Mouse (Mus musculus) gastrocnemius, postnatal 36 days (tissue): ENCODE results near the gene Pth. TPM values are rescaled to one million over a fixed set of nuclear protein-coding genes. Genes with fewer than 3 reads are reported as not detected.

ENCODE experiments used
- DNase-seq, 2 experiments: peaks; one replicate each; pipeline ENCODE4 v3.0.0; 2022
- intact Hi-C: fragments of 180-260 bp; cut with DNase I; formaldehyde crosslinking; loops from one replicate; pipeline ENCODE4 v1.15.1; 2025
- long read RNA-seq, 2 experiments: library from polyadenylated mRNA; stranded (forward); transcript quantifications; one replicate each; pipeline ENCODE4 v2.0.0; 2021
- total RNA-seq, 2 experiments: library from RNA; stranded (reverse); gene quantifications; 2 replicates each; pipeline ENCODE4 v1.2.3; 2021

The Pth gene
- not detected for total RNA-seq
- long read RNA-seq, experiment 1 = 0 reads
- long read RNA-seq, experiment 2 = 0 reads

DNA sequence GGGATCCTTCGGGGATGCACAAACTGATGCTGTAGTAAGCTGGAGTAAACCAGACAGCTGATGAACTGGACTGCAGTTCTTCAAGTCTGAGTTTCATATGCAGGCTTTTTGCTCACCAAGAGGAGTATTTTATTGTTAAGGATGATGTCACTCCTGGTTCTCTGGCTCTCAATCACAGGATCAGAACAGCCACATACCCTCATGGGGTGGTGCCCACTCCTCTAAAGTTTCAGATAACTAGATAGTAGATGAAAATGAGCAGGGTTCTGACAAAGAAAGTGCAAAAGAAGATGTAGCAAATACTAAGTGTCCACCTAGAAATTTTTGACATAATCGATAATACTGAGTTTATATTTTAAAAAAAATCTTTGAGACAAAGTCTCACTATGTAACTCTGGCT is at the start of gene Pth:
TSS of gene Pth (minus strand) at position 101 of the 400 bp plus-strand sequence.
- intact Hi-C loops = no loop called here
- DNase-seq = no peak

GRCm38 (mm10) chr7:113436312-113436711 is 47.9 kb upstream of the Pth start:
- DNase-seq = no peak
- intact Hi-C loops = no loop called here

DNA sequence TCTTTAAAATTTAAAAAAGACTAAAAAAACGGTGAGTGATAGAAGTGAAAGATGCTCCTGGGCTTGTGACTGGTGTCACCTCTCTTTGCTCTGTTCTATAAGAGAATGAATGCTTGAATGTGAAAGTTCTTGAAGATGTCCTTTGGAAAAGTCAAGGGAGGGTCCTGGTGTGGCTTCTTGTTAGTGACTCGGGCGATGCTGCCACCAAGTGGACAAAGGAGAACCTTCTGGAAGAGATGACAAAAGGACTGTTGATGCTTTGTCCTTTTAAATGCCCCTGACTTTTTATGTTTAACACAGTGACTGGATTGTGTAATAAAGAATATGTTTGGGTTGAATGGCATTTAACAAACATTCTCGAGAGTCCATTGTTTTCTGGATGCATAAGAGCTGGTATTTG is 45.9 kb upstream of the Pth start:
- intact Hi-C loops = no loop called here
- no peak for DNase-seq

GRCm38 (mm10) chr7:113433451-113433850 is 45.1 kb upstream of the Pth start:
- intact Hi-C loops = no loop called here

GRCm38 (mm10) chr7:113432891-113433290 is 44.5 kb upstream of the Pth start:
- intact Hi-C loops = no loop called here
- DNase-seq = no peak

More at GRCm38 (mm10) chr7:113433451-113433850, 45.1 kb upstream of the Pth start:
- no peak for DNase-seq

- DNase-seq = no peak
- intact Hi-C loops = no loop called here
These were observed 32.4 kb upstream of the Pth start for GRCm38 (mm10) chr7:113420771-113421170.

DNA sequence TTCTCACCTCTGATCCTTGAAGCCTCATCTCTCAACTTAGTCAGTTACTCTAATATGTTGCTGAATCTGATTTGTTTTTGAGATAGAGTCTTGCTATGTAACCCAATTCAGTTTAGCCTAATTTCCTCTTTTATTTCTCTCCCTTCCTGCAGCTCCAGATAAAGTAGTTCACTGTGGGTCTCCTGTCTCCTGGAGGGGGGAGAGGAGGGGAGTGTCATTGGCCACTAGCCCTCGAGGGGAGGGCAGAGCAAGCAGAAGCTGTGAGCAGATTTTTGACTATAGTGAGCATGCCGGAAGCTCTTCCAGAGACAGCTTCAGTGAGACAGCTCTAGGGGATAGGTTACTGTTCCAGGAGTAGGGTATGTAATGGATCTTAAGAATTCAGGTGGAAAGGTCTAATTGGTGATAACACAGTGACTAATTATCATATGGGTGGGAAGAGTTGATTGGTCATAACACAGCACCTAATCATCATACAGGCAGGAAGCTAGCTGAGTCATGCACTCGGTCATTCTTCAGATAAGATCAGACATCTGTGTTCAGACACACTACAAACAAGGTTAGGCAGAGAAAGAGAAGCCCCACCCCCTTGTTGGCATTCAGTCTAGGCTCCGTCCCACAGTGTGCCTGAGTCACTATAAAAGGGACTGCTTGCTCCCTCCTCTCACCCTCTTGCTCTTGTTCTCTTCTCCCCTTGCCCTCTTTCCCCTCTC is 30.9 kb upstream of the Pth start:
- intact Hi-C loops = no loop called here
- no peak for DNase-seq

DNA sequence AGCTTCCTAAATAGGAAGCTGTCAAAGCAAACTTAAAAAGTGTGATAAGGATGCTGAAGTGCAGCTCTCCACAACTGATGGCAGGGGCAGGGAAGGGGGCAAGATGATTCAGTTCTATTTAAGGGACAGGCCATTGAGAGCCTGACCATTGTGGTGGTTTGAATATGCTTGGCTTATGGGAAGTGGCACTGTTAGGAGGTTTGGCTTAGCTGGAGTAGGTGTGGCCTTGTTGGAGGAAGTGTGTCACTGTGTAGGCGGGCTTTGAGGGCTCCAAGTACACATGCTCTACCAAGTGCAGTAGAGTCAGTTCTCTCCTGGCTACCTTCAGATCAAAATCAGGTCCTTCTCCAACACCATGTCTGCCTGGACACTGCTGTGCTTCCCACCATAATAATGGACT is 28.2 kb upstream of the Pth start:
- intact Hi-C loops = no loop called here
- DNase-seq = no peak

DNA sequence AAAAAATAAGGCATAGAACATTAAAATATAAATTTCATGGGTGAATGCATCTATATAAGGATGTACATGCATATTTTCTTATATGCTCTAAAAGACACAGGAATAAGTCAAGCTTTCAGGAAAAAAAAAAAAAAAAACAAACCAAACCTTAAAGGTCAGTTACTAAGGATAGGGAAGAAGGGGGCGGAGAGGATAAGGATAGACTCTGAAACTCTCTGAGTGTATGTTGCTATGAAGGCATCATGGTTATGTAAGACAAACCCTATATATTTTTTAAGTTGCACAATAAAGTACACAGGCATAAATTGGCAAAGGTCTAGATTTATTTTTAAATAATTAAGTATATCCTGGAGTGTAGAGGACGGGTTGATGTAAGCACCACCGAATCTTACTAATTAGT is 26.9 kb upstream of the Pth start:
- no peak for DNase-seq
- intact Hi-C loops = no loop called here

GRCm38 (mm10) chr7:113408712-113409111 is 20.3 kb upstream of the Pth start:
- no peak for DNase-seq
- intact Hi-C loops = no loop called here

DNA sequence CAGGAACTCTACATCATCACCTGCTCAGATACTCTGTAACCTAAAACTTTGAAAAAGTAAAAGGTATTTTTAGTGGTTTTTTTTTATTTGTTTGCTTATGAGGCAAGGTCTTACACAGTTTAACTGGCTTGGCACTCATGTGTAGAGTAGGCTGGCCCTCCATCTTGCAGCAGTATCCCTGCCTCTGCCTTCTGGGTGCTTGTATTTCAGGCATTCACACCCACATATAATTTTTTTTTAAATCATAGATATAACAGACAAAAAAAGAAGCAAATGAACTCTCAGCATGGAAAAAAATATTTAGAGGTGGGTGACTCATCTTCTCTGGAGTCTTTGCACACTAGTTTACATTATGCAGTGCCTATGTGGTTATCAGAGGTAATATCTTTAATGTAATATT is 9.7 kb upstream of the Pth start:
- no peak for DNase-seq
- intact Hi-C loops = no loop called here

DNA sequence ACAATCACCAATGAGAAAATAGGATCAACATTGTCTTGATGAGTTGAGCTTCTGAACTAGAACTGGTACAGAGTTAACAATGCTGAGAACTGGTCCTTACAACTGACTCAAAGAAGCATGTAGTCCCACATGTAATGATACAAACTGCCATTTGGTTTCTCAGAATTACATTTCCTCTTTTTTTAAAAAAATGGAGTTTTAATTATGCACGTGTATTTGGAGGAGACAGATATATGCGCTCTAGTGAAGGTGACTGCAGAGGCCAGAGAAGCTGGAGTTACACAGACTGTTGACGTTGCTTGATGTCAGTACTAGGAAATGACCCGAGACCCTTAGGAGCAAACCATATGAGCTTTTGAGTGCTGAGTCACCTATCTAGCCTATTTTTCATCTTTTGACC is 8.3 kb upstream of the Pth start:
- intact Hi-C loops = no loop called here

DNA sequence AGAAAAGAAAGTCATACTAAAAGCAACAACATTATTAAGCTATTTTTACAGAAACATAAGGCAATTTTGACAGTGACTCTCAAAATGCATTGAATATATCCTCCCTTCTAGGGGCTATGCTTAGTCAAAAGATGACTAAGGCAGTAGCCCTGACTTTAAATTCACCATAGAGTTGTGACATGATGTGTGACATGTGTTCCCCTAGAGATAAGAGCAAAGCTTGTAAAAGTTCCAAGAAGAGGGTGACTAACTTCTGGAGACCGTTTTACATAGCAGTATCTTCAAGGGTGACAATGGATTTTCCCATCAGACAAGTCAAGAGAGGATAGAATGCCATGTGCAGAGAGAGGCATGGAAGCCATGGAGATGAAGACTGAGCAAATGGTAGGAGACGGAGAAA is 3.2 kb upstream of the Pth start:
- intact Hi-C loops = no loop called here
- DNase-seq = no peak

More for the DNA sequence above, 8.3 kb upstream of the Pth start:
- no peak for DNase-seq

DNA sequence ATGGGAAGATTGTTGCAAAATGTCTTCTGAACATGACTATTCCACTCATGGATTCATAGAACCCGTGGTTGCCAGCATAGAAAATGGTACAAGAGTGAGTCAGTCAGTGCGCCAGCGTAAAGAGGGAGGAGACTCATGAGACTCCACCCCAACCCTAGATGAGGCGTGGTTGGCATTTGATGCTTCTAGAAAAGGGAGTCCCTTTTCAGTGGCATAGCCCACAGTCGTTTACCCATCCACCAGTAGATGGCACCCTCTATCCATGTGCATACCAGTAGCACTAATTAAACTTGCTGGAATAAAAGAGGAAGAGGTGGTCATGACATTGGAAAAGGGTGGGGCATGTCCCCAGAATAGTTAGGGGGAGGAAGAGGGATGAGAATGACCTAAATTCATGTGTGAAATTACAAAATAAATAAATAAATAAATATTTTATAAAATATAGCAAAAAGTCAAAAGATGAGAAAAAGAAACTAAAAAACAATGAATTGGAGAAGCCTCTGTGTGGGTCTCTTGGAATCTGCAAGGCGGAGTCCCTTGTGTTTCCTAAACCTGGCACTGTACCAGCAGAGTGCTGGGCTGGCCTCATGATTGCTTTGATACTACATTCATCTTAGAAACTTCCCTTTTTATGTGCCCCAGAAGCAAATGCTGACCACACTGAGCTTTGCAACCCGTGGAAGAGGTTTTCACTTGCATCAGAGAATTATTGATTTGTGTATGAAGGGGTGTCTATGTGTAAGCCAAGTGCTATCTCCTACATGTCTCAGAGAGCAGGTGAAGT is 10.3 kb downstream of the Pth start:
- intact Hi-C loops = loop anchor here (2.0 to 10.0 kb wide), 2 partner anchors 217 to 647 kb away; no protein-coding TSS in a partner anchor
- DNase-seq = peak; percentile 27 to 54

DNA sequence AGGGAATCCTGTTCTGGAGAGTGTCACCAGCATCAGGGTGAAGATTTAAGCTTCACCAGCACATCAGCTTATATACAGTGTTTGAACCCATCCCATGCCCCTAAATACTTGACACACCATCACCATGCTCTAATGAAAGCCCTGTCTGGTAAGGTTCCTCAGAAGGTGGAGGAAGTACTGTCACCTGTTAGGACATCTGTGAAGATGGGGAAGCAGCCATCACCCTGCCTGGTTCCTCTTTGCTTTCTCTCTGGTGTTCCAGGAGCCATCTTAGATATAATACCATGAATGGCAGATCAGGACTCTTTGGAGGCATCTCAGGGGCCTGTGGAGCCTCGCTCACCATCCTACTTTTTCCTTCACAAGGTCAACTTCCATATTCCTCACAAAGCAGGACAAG is 15.7 kb downstream of the Pth start:
- DNase-seq = no peak
- intact Hi-C loops = loop anchor here (10.0 kb wide), 1 partner anchor 652 kb away; no protein-coding TSS in a partner anchor

GRCm38 (mm10) chr7:113369620-113370340 is 18.6 kb downstream of the Pth start:
- intact Hi-C loops = loop anchor here (10.0 kb wide), 1 partner anchor 655 kb away; no protein-coding TSS in a partner anchor
- DNase-seq = peak in 1 of 2 experiments; percentile 41

DNA sequence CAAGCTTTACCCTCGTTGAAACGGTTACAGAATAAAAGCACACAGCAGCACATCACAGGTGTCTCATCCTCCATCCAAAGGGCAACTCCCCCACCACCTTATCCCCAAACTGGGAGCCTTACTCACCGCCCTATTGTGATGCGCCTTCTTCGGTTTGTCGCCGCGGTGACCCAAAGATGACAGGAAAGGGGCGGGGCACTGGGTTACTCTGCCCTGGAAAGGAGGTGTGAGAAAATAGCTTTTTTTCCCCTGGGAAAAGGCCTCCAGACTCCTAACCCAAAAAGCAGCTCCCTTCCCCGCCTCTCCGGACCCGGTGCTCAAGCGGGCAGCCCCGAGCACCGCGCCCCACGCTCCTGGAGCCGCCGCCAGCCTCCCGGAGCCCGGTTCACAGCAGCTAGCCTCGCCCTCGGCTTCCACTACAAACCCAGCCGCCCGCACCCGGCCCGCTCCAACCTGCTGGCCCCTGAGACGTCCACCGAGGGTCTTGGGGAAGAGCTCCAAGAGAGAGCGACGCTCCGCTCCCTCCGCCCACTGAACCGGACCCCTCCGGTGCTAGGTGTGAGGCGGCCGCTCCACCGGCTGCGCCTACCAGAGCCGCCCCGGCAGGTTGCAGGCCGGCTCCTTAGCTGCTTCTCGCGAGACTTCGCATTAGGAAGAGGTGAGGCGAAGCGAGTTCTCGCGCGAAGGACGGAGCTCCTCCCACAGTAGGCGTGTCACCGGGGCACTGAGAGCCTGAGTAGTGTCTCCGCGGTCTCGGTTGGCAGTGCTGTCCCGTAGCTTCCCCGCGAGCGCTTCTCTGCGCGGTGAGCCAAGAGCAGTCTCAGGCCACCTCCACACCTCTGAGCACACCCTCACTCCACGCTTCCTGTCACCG is 19.4 kb downstream of the Pth start, which contains the start of gene Btbd10:
TSS of gene Btbd10 (minus strand) at position 647 of the 874 bp plus-strand sequence.
- intact Hi-C loops = no loop called here
- DNase-seq = peak; percentile 94 to 97

GRCm38 (mm10) chr7:113367440-113367839 is 20.9 kb downstream of the Pth start:
- intact Hi-C loops = no loop called here
- no peak for DNase-seq

DNA sequence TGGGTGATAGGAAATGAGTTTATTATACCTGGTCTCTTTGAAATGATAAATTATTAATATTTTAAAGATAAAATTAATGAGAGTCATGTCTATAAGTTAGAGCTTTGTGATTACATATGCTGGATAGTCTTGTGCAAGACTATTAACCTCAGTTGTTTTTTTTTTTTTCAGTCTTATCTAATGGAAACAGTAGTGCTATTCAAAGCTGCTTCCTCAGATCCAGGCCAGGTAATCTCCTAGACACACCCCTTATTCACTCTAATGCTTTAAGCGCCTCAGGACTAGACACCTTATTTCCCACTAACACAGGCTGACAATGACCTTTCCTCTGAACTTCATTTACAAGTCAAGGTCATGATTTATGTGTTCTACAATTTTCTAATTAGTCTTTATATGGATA is 39.3 kb downstream of the Pth start:
- intact Hi-C loops = no loop called here
- no peak for DNase-seq

- intact Hi-C loops = no loop called here
- DNase-seq = no peak
These were observed 40.7 kb downstream of the Pth start for GRCm38 (mm10) chr7:113347694-113348093.
